Mouse (Mus musculus) cerebellum, adult 18-20 months (tissue): Measurements from ENCODE around the gene Nphp1.

ENCODE experiments used
- DNase-seq, 2 experiments: peaks; one replicate each; pipeline ENCODE4 v3.0.0; 2021

The Nphp1 gene

DNA sequence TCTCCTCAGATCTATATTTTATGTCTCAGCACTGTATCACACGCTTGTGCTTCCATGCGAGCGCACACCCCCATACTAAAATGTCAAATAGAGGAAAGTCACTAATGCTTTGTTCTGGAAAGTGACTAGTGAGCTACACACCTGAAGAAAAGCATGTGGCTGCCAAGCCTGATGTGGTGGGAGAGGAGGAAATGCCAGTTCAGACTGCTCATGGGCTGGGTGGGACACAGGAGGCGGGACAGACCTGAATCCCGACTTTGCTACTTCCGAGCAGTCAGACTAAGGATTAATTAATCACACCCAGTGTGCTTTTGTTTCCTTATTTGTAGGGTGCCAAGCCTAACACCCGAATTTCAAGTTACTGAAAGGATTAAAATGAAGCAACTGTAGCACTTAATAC is 40.4 kb downstream of the Nphp1 start:
- DNase-seq, result no peak

DNA sequence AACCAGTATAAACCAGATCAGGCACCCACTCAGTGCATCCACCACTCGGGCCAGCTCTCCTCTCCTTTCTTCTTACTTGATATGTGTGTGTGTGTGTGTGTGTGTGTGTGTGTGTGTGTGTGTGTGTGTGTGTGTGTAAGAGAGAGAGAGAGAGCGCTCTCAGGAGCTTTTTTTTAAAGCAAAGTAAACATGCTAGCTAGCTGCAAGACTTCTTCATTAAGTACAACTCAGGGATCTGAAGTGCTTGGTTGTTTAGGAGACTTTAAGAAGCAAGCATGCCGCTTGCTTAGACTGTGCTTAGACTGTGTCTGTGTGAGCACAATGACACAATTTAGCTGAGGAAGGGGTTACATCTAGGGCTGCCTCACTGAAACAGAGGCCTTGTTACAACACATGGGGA is 46.1 kb downstream of the Nphp1 start:
- DNase-seq, result no peak

DNA sequence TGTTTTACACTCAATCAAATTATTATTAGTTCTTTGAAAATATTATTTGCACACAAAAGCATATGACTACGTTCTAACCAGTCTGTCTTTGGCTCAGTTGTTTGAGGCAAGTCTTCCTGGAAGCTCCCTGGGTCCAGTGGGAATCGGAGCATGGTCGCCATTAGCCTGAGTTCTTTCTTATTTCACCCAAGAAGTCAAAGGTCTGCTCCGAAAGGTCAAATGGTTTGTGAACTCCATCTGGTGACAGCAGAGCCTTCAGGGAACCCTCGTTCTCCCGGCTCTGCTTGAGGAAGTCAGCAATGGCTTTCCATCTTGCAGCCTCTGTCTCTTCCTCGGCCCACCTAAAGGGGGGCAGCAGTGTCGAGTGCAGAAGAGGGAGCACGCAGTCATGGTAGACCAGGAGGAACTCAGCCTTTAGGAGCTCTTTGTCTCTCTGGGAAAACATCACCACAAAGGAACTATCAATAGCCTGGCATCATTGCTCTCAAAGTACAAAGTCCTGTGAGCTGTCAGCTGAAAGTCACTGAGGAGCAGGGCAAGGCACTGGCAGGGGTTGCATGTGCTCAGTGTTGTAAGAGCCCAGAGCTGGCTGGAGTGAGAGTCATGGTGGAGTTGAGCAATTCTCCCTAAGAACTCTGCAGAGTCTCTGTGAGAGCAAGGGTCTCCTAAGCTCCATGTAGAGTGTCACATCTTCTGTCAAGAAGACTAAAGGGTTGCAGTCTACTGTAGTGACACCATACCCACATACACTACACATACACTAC is 47.8 kb downstream of the Nphp1 start:
- DNase-seq, result no peak

DNA sequence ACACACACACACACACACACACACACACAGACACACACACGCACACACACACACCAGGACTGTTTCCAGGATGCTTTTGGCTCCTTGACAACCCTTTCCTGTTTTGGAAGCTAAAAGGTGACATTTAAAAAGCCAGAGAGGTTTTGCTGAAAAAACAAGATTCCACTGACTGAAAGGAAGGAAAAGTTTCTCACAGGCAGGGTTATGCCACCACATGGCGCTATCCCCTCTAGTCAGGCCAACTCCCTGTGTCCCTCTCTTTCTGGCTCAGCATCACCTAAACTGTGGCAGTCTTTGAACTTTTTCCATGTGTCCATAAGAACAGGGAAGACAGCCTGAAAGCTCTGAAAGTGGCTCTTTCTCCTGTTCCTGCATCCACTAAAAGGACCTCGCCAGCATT is 50.8 kb downstream of the Nphp1 start:
- no peak for DNase-seq

DNA sequence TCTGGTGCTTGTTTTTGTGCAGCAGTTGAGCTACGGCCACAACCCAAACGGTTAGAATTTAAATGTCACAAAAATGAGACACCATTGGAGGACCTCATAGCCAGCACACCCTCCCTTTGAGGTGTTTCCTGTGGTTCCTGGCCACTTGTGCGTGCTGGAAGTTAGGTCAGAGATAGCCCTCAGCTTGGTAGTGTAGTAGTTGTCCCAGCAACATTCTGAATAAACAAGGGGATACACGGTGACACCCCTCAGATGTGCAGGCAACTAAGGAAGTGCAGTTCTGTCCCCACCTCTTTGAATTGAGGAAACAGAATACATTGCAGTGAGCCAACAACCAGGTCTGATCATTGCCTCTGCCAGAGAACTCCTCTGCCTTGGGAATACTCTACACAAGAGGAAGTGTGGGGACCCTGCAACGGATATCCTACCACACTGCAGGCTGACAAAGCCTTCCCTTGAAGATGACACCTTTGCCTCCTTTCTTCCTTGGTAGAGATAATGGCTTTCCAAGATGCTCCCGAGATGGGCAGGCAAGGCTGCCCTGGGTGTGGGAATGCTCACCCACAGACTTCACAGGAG is 52.0 kb downstream of the Nphp1 start:
- no peak for DNase-seq

DNA sequence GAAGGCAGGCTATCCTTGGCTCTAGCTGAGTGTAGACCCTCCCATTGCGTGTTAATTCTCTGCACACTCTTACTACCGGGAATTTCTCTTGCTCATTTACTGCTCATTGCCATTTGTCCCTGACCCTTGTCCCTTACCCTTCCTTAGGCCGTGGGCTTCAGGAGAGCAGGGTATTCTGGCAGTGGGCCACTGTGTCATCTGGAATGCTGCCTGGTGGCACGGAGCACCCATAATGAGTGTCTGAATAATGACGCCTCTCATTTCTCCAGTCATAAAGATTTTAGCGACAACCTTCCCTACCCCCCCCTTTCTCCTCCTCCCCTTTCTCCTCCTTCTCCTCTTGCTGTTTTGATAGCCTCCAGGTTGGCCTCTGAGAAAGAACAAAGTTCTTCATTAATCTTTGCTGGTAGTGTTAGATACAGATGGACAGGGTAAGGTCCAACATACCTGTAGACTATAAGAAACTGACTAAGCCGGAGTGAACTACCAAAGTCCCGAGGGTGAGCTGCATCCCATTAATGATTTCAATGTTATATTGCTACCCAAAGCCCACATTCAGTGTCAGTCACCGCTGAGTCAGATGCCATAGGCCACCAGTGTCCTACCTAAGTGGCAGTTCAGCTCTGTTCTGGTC is 53.1 kb downstream of the Nphp1 start:
- DNase-seq, result no peak

DNA sequence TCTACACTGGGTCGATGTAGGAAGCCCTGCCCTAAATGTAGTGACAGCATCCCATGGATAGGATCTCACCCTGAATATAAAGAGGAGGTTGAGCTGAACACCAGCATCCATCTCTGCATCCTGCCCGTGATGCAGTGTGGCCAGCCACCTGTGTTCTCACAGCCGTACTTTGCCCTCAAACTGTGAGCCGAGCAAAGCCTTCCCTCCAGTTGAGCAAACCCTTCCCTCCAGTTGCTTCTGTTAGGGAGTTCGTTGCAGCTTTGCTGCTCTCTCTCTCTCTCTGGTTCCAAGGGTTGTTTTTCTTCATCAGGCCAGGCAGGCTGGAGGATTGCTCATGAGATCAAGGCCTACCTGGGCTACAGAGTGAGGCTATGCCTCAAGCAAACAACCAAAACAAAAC is 53.8 kb downstream of the Nphp1 start:
- no peak for DNase-seq

DNA sequence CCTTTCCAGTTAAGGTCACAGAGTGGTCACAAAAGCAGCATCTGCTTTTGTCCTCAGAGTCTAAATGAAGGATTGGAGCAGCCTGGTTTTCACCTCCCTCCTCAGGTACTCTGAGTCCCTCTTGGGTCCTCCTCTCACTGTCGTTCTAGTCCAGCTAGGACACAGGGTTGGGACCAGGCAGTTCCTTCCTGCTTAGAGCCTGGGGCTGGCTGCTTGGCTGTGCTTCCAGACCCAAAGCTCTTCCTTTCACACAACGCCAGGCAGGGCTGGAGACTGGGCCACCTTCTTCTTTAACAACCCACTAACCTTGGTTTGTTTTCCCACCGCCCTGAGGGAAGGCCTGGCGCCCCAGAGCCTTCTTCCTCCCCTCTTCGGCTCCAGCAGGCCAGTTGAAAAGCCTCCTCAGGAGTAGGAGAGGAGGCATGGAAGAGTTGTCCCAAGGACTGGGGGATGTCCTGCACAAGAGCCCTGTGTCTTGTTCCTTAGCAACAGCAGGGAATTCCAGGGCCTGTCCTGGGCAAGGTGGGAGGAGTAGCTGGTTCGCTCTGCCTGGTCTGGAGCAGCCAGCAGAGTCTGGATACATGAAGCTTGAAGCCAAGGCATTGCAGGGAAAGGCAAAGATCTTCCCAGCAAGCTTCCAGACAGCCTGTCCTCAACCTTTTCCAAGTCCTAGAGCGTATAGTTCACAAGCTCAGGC is 58.2 kb downstream of the Nphp1 start:
- DNase-seq, result no peak

DNA sequence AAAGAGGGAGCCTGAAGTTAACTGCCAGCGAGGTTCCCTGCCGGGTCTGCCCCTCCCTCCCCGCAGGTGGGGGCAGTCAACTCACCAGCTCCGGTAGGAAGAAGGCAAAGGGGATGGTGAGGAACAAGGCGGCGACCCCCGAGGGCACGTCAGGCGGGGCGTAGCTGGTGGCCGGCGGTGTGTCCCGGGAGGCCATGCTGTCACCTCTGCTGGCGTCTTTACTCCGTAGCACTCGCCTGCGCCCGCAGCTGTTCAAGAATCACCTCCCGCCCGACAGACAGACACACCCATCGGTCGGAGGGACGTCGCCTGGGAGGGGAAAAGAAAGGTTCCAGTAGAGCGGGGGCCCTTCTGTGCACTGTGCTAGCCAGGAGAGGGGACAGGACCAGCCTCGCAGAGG is 59.0 kb downstream of the Nphp1 start, which contains the start of gene Mall:
Gene Mall (minus strand): TSS at position 262 of the 400 bp plus-strand sequence.
- no peak for DNase-seq

DNA sequence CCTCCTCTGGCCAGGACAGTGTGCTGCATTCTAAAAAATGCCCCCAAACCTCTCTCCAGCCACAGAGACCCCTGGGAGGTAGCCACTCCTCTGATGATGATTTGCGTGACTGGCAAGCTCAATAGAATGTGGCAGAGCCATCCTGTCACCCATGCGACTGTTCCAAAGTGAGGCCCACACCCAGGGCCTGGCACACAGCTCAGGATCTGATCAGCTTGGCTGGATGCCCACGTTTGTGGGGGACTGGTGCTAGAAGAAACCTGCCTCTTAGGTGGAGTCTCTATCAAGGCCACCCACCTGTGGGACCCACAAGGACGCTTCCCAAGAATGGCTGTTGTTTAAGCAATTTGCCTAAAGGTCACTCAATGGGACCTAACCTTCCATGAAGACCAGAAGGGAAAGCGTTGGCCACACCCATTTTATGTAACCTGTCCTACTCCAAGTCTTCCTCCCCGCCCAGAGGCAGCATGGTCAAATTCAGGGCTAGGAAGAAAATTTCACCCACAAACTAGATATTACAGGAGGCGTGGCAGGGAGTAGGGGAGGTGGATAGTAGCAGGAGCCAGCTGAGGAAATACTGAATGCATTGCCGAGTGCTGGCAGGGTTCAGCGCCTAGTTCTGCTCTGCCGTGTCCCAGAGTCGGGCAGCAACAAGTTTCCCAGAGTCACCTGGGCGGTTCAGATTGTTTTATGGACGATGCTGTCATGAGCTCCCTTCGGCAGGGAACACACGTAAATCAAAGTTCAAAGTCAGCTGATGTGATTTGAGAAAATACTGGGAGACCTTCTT is 59.8 kb downstream of the Nphp1 start:
- no peak for DNase-seq

DNA sequence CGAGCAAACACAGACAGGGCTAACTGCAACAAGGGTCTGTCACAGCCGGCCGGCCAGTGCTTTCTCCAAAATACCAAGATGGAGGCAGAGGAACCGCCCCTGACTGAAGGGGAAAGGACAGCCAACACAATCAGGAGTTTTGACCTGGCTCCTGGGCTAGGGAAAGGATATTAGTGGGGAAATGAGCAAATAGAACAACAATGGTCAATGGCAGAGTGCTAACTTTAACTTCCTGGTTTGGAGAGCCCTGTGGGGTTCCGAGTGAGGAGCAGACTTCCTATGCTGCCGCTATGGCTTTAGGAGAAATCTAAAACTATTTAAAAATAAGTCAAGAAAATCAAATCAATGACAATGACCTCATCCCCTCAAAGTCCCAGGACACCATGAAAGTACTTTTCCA is 60.6 kb downstream of the Nphp1 start:
- DNase-seq, result no peak

DNA sequence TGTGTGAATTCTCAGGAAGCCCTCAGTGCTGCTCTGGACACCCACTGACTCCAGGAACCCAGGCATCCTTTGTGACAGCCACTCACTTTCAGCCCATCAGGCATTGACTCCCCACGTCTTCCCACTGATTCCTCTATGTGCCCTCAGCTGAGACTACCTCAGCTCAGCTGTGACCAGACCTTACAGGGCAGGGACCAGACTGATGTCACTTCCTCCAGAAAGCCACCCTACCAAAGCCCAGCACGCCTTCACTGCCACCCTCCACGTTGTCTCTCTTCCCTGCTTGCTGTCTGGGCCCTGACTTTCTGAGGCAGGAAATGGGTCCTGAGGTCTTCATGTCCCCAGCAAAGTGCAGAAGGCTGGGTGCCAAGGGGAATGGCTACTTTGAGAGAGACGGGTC is 65.5 kb downstream of the Nphp1 start:
- peak in 1 of 2 experiments; percentile 15 for DNase-seq

DNA sequence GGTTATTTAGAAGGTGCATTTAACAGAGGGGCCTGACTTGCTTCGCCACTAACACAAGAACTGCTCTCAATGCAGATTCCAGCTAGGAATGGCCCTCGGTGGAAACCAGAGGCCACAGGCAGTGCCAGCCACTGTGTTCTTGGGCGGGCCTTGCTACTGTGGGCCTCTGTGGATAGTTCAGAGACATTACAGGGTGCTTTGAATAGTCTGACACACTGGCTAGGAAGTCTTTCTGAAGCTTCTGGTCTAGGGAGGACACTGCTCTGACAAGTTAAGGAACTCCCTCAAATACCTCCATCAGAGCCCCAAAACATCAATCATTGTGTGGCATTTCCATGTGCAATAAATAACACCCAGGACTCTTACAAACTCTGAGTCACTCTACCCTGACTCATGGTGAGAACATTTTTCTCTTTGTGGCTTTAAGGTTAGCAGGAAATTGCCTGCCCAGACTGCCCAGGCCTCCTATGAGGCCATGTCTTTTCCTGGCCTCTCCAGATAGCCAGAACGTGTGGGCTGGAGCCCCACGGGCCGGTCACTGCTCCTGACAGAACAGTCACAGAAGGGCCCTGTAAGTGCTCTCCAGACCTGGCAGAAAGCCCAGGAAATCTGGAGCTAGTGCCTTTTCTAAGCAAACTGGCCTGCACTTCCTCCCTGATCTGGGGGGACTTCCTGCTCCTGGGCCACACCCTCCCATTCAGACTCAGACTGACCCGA is 66.4 kb downstream of the Nphp1 start:
- peak; percentile 84 to 92 for DNase-seq

DNA sequence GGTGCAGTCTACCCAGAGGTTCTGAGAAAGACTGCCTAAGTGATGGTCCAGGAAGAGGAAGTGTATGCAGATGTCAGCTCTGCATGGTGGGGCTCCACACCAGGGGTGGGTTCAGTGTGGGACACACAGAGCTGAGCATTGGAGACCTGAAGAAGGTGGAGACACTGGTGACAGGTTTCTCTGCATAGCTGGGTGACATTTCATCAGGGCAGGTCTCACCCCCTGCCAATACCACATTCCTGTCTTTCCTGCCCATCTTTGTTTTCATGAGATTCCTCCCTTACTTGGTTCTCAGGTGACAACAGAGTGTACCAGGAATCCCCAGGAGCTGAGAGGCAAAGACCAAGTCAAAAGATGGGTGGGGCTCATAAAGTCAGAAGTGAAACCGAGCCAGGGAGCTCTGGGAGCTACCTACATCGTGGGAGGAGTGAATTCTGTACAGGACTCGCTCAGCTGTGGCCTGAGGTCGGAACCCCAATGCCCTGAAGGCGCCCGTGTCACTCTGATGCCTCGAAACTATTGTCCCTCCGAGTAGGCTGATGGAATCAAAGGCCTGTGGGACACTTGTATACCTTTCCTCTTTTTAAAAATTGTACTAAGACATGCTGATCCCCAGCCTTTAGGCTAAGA is 69.7 kb downstream of the Nphp1 start:
- no peak for DNase-seq

DNA sequence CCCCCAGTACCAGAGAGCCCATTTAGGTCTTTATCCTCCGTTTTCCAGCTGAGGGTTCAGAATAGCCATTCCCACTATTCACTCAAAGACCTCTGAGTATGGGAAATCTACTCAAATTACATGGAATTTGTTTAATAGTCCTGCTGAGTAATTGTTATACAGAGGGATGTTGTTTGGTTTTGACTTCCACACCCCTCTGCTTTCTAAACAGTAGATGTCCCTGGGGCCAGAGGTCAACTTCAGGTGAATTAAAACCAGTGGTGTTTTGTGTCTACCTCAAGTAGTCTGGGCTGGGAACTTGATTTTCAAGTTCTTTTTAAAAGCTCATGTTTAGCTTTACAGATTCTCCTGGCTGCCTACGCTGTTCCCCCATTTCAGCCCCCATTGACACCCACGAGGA is 74.0 kb downstream of the Nphp1 start:
- no peak for DNase-seq

DNA sequence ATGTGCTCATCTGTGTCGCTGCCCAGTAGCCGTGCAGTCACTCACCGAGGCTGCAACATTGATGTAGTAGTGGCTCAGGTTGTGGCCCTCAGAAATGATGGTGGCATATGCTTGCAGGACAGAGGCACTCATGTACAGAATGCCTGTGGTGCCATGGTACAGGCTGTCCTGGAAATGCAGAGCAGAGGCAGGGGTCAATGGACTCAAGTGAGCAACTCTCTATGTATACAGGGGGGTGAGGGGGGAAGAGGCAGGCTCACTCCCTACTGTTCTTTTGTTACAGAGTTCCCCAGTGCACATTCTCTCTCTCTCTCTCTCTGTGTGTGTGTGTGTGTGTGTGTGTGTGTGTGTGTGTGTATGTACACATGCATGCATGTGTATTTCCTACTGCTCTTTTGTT is 79.9 kb downstream of the Nphp1 start:
- no peak for DNase-seq

DNA sequence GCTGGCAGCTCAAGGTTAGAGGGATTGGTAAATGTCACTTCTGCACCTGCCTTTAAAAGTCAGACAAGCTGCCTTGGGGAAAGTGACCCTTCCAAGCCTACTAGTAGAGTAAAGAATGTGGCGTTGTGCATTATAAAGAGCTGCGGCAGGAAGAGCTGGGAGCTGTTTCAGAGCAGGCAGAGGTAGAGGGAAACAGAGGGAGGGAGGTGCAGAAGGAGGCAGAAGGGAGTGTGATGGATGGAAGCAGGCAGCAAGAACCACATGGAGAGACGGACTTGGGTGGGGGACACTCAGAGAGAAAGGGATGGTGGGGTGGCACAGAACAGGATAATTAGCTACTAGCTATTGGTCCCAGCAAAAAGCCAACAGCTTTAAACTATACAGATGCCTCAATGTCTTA is 80.6 kb downstream of the Nphp1 start:
- no peak for DNase-seq

DNA sequence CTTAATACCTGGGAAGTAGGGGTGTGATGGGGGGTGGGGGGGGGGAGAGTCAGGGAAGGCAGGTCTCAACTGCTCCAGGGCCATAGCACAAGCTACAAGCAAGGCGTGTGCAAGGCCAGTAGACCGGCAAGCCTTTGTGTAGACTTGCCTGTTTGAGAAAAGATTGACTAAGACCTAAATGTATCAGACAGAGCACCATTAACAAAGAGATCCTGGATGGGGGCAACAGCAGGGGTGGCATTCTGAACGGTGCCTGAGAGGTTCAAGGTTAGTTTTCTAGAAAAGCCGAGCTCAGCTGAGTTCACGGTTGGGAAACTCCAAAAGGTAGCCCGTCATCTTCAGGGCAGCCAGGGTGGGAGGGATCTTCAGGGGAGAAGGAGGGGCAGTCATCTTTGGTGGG is 83.4 kb downstream of the Nphp1 start:
- no peak for DNase-seq
